Mouse (Mus musculus) CH12.LX (cell line): ENCODE measurements around the gene Zfp687. TPM values are rescaled to one million over a fixed set of nuclear protein-coding genes. Genes with fewer than 3 reads are reported as not detected.
"Not testable (repeated sequence)": the region's sequence is repeated elsewhere in the genome, so short reads cannot be mapped to it uniquely, and the experiment has no call there.

ENCODE experiments used
- DNase-seq: peaks from one replicate; pipeline ENCODE4 v3.0.0-alpha.2; 2013; ENCODE audit errors: extremely low read depth
- H3K27ac ChIP-seq: 2 replicates; pipeline ENCODE4 v1.5.1; 2012; ENCODE audit warnings: low read depth, mild to moderate bottlenecking, control low read depth, moderate library complexity; ENCODE audit not compliant: insufficient read depth
- H3K27me3 ChIP-seq: replicated peaks from 2 replicates; pipeline ENCODE3; 2012; ENCODE audit warnings: inconsistent platforms
- H3K36me3 ChIP-seq, 2 experiments: replicated peaks in 1 of 2; 2 replicates each; pipeline versions ENCODE3 to v1.6.1; 2012; ENCODE audit warnings: inconsistent platforms in 1 of 2, low read length in 1 of 2, mild to moderate bottlenecking in 1 of 2, mixed read lengths in 1 of 2, moderate library complexity in 1 of 2; ENCODE audit not compliant: control insufficient read depth in 1 of 2, insufficient read depth in 1 of 2
- H3K4me1 ChIP-seq, 2 experiments: 2 replicates each; pipeline ENCODE4 v1.6.1; 2012; ENCODE audit warnings: inconsistent platforms in 1 of 2, moderate library complexity in 1 of 2; ENCODE audit not compliant: insufficient read depth in 2 of 2, control insufficient read depth in 1 of 2
- H3K4me2 ChIP-seq: 2 replicates; pipeline ENCODE4 v1.6.1; 2012; ENCODE audit warnings: low read depth, mild to moderate bottlenecking, control low read depth; ENCODE audit not compliant: poor library complexity, insufficient read depth, severe bottlenecking
- H3K4me3 ChIP-seq, 3 experiments: fragments of 150-350 bp in 1 of 3; sonication (generic) in 1 of 3; replicated peaks in 1 of 3; 2 replicates each; pipeline versions ENCODE3 to v1.5.1; 2011 to 2012; ENCODE audit warnings: low read depth in 2 of 3, low read length in 2 of 3, mild to moderate bottlenecking in 2 of 3, moderate library complexity in 2 of 3, control low read depth in 1 of 3, improper control_type of control experiment in 1 of 3, inconsistent platforms in 1 of 3, mixed read lengths in 1 of 3; ENCODE audit not compliant: poor library complexity in 1 of 3
- H3K79me2 ChIP-seq: replicated peaks from 2 replicates; pipeline ENCODE4 v1.6.1; 2012; ENCODE audit warnings: mild to moderate bottlenecking, moderate library complexity; ENCODE audit not compliant: control insufficient read depth, poor library complexity, insufficient read depth, severe bottlenecking; ENCODE audit errors: extremely low read depth
- H3K9ac ChIP-seq: 2 replicates; pipeline ENCODE4 v1.6.1; 2012; ENCODE audit warnings: low read depth, mild to moderate bottlenecking, control low read depth, moderate library complexity; ENCODE audit not compliant: insufficient read depth
- H3K9me3 ChIP-seq: replicated peaks from 2 replicates; pipeline ENCODE3; 2012; ENCODE audit warnings: low read length, inconsistent platforms, mixed read lengths
- BHLHE40 ChIP-seq: IDR thresholded peaks from 2 replicates; pipeline ENCODE4 v1.6.1; 2011; ENCODE audit warnings: mild to moderate bottlenecking, low read depth, low read length, improper control_type of control experiment
- CTCF ChIP-seq, 2 experiments: IDR thresholded peaks in 1 of 2; conservative IDR thresholded peaks in 1 of 2; 2 replicates each; pipeline ENCODE4 v1.5.1; 2011 to 2012; ENCODE audit warnings: low read depth in 2 of 2, low read length in 2 of 2, improper control_type of control experiment in 1 of 2, inconsistent platforms in 1 of 2, mild to moderate bottlenecking in 1 of 2, moderate library complexity in 1 of 2
- HCFC1 ChIP-seq: IDR thresholded peaks from 2 replicates; pipeline ENCODE4 v1.6.1; 2012; ENCODE audit warnings: low read depth, mild to moderate bottlenecking, inconsistent platforms, low read length, improper control_type of control experiment
- IRF4 ChIP-seq: IDR thresholded peaks from 2 replicates; pipeline ENCODE4 v1.6.1; 2014; ENCODE audit warnings: low read depth, mild to moderate bottlenecking, inconsistent platforms, low read length, improper control_type of control experiment
- JUN ChIP-seq: IDR thresholded peaks from 2 replicates; pipeline ENCODE4 v1.6.1; 2011; ENCODE audit warnings: low read depth, mild to moderate bottlenecking, low read length, improper control_type of control experiment, moderate library complexity; ENCODE audit not compliant: insufficient read depth
- JUND ChIP-seq: conservative IDR thresholded peaks from 2 replicates; pipeline ENCODE4 v1.6.1; 2011; ENCODE audit warnings: low read depth, low read length, improper control_type of control experiment
- MAX ChIP-seq: IDR thresholded peaks from 2 replicates; pipeline ENCODE4 v1.6.1; 2011; ENCODE audit warnings: low read length, improper control_type of control experiment
- NRF1 ChIP-seq: IDR thresholded peaks from 2 replicates; pipeline ENCODE4 v1.6.1; 2014; ENCODE audit warnings: low read depth, mild to moderate bottlenecking, inconsistent platforms, low read length, improper control_type of control experiment, moderate library complexity
- SIN3A ChIP-seq: IDR thresholded peaks from 2 replicates; pipeline ENCODE4 v1.6.1; 2012; ENCODE audit warnings: low read length, improper control_type of control experiment, inconsistent platforms
- SMC3 ChIP-seq: IDR thresholded peaks from 2 replicates; pipeline ENCODE4 v1.6.1; 2011; ENCODE audit warnings: low read depth, low read length, improper control_type of control experiment
- TCF12 ChIP-seq: IDR thresholded peaks from 2 replicates; pipeline ENCODE4 v1.6.1; 2014; ENCODE audit warnings: low read depth, mild to moderate bottlenecking, inconsistent platforms, low read length, improper control_type of control experiment
- ZC3H11A ChIP-seq: IDR thresholded peaks from 2 replicates; pipeline ENCODE4 v1.6.1; 2012; ENCODE audit warnings: low read depth, mild to moderate bottlenecking, inconsistent platforms, low read length, improper control_type of control experiment
- ZKSCAN1 ChIP-seq: IDR thresholded peaks from 2 replicates; pipeline ENCODE4 v1.6.1; 2012; ENCODE audit warnings: low read depth, inconsistent platforms, low read length, improper control_type of control experiment, borderline replicate concordance
- ZMIZ1 ChIP-seq: IDR thresholded peaks from 2 replicates; pipeline ENCODE4 v1.6.1; 2012; ENCODE audit warnings: low read depth, mild to moderate bottlenecking, inconsistent platforms, low read length, improper control_type of control experiment
- ZNF384 ChIP-seq: IDR thresholded peaks from 2 replicates; pipeline ENCODE4 v1.6.1; 2012; ENCODE audit warnings: low read depth, low read length, improper control_type of control experiment, inconsistent platforms
- dilution Hi-C: fragments of 300-500 bp; cut with MboI; formaldehyde crosslinking; loops from 2 replicates; pipeline ENCODE4 v1.14.3; 2020; ENCODE audit warnings: low sequenced_read_pairs; ENCODE audit not compliant: extremely low pct_unique_long_range_greater_than_20kb, extremely low pct_ligation_motif_present
- in situ Hi-C: fragments of 300-500 bp; cut with MboI; formaldehyde crosslinking; loops from 3 replicates; pipeline ENCODE4 v1.14.3; 2019; ENCODE audit warnings: low sequenced_read_pairs, low pct_ligation_motif_present, low pct_unique_long_range_greater_than_20kb, mixed read lengths
- polyA plus RNA-seq: library from polyadenylated mRNA; unstranded; fragments of >175 nt; gene quantifications from 2 replicates; pipeline ENCODE4 v1.2.1, GENCODE M21; 2012; ENCODE audit warnings: low read depth; ENCODE audit not compliant: insufficient read length
- total RNA-seq, 2 experiments: library from RNA; depleted of rRNA; stranded (reverse); fragments of 300-350 nt in 1 of 2; fragments of >200 nt in 1 of 2; gene quantifications; 2 replicates each; pipeline ENCODE4 v1.2.3; 2012 to 2014

The Zfp687 gene
- total and polyA plus RNA-seq, 3 experiments: 4.2 to 13.5 (median 10.8) TPM

DNA sequence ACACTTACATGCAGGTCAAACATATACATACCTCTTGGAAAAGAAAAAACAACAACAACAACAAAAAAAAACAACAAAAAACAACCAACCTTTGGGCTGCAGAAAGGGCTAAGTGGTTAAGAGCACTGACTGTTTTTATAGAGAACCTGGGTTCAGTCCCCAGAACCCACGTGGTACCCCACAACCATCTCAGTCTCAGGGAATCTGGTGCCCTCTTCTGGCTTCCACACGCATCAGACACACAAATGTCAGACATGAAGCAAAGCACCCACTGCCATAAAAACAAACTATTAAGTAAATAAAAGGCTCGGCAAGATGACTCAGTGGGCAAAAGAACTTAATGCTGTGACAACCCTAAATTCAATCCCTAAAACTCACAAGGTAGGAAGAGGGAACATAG, 14.7 kb upstream of the Zfp687 start:
- Histone ChIP-seq H3K4me1 (peaks cover 0 to 15% of the 10 kb centered on the region in 2 experiments; a peak in 2 of 4 replicates), H3K27ac (no peak overlapping the region), H3K36me3 (peaks cover 48 to 71% of the 10 kb centered on the region in 2 experiments)

DNA sequence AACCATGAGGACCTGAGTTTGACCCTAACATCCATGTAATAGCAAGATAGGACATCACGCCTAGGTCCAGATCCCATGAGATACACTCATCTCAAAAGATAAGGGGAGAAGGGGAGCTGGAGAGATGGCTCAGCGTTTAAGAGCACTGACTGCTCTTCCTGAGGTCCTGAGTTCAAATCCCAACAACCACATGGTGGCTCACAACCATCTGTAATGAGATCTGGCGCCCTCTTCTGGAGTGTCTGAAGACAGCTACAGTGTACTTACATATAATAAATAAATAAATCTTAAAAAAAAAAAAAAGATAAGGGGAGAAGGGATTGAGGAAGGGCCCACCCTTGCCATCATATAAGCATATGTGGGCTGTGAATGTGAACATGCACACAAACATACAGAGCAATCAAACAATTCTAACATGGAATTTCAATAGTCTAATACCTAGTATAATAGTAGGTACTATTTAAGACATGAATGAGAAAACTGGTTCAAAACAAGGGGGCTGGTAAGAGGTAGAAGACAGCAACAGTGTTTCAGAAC, 14.1 kb upstream of the Zfp687 start:
- Histone ChIP-seq H3K4me1 (peaks cover 0 to 15% of the 10 kb centered on the region in 2 experiments; a peak in 2 of 4 replicates), H3K36me3 (peaks cover 42 to 70% of the 10 kb centered on the region in 2 experiments)
- H3K9me3 ChIP-seq, H3K27me3 ChIP-seq, in situ Hi-C loops, H3K27ac ChIP-seq, dilution Hi-C loops, DNase-seq, H3K4me2 ChIP-seq, H3K4me3 ChIP-seq, H3K9ac ChIP-seq, H3K79me2 ChIP-seq: not testable (repeated sequence)
- TF ChIP-seq CTCF (conservative IDR thresholded peaks at IDR 0.05 in 1 of 2, IDR thresholded peaks at IDR 0.05 in 1 of 2; ENCODE audit: low read depth in 2 of 2, low read length in 2 of 2) (peak in 1 of 2 experiments; percentile 21; a peak in 1 of 4 replicates), ZNF384 (0 out of 2 replicates have a peak, but pooled peaks have one; percentile 11)

More for the DNA sequence above, 14.7 kb upstream of the Zfp687 start:
- no peak overlapping the region for H3K4me3 ChIP-seq
- DNase-seq: no peak
- no peak overlapping the region for H3K4me2 ChIP-seq
- no peaks in the 10 kb centered on the region for H3K79me2 ChIP-seq
- no peaks in the 10 kb centered on the region for H3K27me3 ChIP-seq
- no peak overlapping the region for H3K9ac ChIP-seq
- H3K9me3 ChIP-seq: no peaks in the 10 kb centered on the region
- in situ Hi-C loops (no loop called here), dilution Hi-C loops (no loop called here)
- TF ChIP-seq MAX: no peak
- no peak for TF ChIP-seq ZKSCAN1
- TF ChIP-seq NRF1: no peak
- TF ChIP-seq CTCF (conservative IDR thresholded peaks at IDR 0.05 in 1 of 2, IDR thresholded peaks at IDR 0.05 in 1 of 2; ENCODE audit: low read depth in 2 of 2, low read length in 2 of 2): peak in 1 of 2 experiments; percentile 28; a peak in 1 of 4 replicates
- no peak for TF ChIP-seq SIN3A
- no peak for TF ChIP-seq SMC3
- no peak for TF ChIP-seq ZMIZ1

DNA sequence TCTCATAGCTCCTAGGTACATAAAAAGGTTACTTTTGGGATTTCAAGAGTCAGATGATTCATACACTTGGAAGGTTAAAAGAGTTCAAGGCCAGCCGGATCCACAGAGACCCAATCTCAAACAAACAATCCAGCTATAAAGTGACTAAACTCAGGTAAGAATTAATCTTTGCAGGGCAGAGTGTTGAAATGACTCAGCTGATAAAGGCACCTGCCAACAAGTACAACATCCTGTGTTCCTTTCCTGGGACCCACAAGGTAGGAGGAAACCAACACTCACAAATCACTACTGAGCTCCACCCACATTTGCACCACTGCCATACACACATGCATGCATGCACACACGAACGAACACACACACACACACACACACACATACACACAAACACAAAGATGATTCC, 13.4 kb upstream of the Zfp687 start:
- no peak overlapping the region for H3K27ac ChIP-seq
- in situ Hi-C loops (no loop called here), dilution Hi-C loops (no loop called here)
- TF ChIP-seq IRF4: no peak
- no peak for TF ChIP-seq TCF12
- no peak for TF ChIP-seq BHLHE40
- TF ChIP-seq SMC3: no peak
- TF ChIP-seq ZNF384: no peak
- no peak for TF ChIP-seq ZC3H11A
- TF ChIP-seq JUND: no peak
- TF ChIP-seq ZMIZ1: no peak
- no peak for TF ChIP-seq MAX
- no peak for TF ChIP-seq JUN
- TF ChIP-seq HCFC1: no peak
- DNase-seq: no peak
- H3K4me3 ChIP-seq: no peak overlapping the region
- H3K4me2 ChIP-seq: no peak overlapping the region
- peaks cover 0 to 15% of the 10 kb centered on the region in 2 experiments; a peak in 2 of 4 replicates for H3K4me1 ChIP-seq
- H3K79me2 ChIP-seq: no peaks in the 10 kb centered on the region
- H3K9ac ChIP-seq: no peak overlapping the region
- no peaks in the 10 kb centered on the region for H3K27me3 ChIP-seq
- no peaks in the 10 kb centered on the region for H3K9me3 ChIP-seq
- H3K36me3 ChIP-seq: peaks cover 36 to 64% of the 10 kb centered on the region in 2 experiments
